Comparison of ENCODE assay signal across 10 mouse cellular contexts in genomic region chr2:110184071-110184470, GRCm38 (mm10).
"Had no signal": no experiment of that assay in that cellular context is flagged by ENCODE, and none has a peak within 500 bp of the region (broad histone marks: within the 10 kb centered on the region; RNA-seq: fewer than 3 reads in every experiment).

No protein-coding gene starts in this region.

- DNase-seq: kidney, postnatal 14 days; kidney, postnatal 4 days; liver, embryonic 13.5 days; lung, adult 2 months; lung, postnatal 14 days; lung, postnatal 4 days; midbrain, embryonic 14.5 days; thymus, adult 18-20 months; thymus, postnatal 14 days; thymus, postnatal 4 days had no signal
